Mouse (Mus musculus) cerebellum, adult 11 months (tissue): Measurements from ENCODE around the gene Sike1.

Source experiments
- DNase-seq: peaks from one replicate; pipeline ENCODE4 v3.0.0; 2022

Gene Sike1

GRCm38 (mm10) chr3:103040285-103040684 lies 44.8 kb downstream of the Sike1 start:
- DNase-seq: no peak

- DNase-seq: no peak
Measured at GRCm38 (mm10) chr3:103040861-103041379, 45.4 kb downstream of the Sike1 start.

GRCm38 (mm10) chr3:103056016-103056595 lies 60.6 kb downstream of the Sike1 start:
- no peak for DNase-seq

GRCm38 (mm10) chr3:103057752-103058151 lies 62.2 kb downstream of the Sike1 start:
- DNase-seq: no peak
